Mouse (Mus musculus): ENCODE results near the gene Nkx2-5. TPM values are rescaled to one million over a fixed set of nuclear protein-coding genes. Genes with fewer than 3 reads are reported as not detected.

Gene Nkx2-5
- polyA plus RNA-seq, 1 experiment = not detected

DNA sequence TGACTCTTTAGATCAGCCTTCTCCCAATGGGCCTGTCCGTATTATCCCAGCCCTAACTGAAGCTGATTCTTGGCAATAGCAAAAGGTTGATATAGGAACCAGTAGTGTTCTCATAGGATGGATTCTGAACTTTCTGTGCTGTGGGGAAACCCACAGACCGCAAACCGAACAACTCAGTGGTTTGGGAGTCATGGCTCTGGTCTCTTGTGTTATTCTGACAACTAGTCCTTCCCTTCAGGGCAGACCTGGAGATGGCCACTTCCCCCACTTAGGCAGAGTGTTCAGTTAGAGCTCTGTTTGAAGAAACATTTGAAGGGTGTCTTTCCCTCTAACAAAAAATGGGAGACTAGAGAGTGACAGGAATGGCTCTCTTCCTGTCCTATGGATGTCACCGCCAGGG lies 7.5 kb upstream of the Nkx2-5 start:
- no peak overlapping the region for H3K4me3 ChIP-seq (ENCODE audit: insufficient read depth, low read depth, low read length)
- no peaks in the 10 kb centered on the region for H3K36me3 ChIP-seq (ENCODE audit: control insufficient read depth, insufficient read depth, low read length)
- no peak for TF ChIP-seq CTCF (conservative IDR thresholded peaks at IDR 0.05; ENCODE audit: insufficient read depth, insufficient read length, low read depth, low read length)
- no peak for TF ChIP-seq POLR2A (IDR thresholded peaks at IDR 0.05; ENCODE audit: low read depth, low read length)
- no peak overlapping the region for H3K27ac ChIP-seq (ENCODE audit: insufficient read depth, low read depth, low read length)
- peaks cover 14% of the 10 kb centered on the region for H3K27me3 ChIP-seq (replicated peaks; ENCODE audit: control insufficient read depth, insufficient read depth, low read length)
- 34% methylated on average over 4 of the region's 4 CpGs for WGBS
- H3K4me1 ChIP-seq (ENCODE audit: control insufficient read depth, insufficient read depth, low read length) = peaks cover 3% of the 10 kb centered on the region; the same call in 1 of the 2 replicates
- DNase-seq = no peak

DNA sequence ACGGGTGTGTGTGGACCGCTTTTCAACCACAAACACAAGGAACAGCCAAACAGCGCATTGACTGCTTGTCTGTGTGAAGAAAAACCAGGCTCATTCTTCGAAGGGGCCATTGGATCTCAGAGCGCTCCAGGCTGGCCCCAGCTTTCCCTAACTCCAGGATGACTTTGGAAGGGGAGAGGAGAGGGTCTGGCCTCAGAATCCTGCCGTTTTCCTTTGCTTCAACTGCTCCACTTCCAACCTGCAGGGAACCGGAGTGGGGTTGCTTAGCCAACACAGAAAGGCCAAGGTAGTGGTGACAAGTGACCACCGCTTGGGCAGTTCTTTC lies 6.3 kb upstream of the Nkx2-5 start:
- TF ChIP-seq POLR2A (IDR thresholded peaks at IDR 0.05; ENCODE audit: low read depth, low read length) (no peak), CTCF (conservative IDR thresholded peaks at IDR 0.05; ENCODE audit: insufficient read depth, insufficient read length, low read depth, low read length) (no peak)

DNA sequence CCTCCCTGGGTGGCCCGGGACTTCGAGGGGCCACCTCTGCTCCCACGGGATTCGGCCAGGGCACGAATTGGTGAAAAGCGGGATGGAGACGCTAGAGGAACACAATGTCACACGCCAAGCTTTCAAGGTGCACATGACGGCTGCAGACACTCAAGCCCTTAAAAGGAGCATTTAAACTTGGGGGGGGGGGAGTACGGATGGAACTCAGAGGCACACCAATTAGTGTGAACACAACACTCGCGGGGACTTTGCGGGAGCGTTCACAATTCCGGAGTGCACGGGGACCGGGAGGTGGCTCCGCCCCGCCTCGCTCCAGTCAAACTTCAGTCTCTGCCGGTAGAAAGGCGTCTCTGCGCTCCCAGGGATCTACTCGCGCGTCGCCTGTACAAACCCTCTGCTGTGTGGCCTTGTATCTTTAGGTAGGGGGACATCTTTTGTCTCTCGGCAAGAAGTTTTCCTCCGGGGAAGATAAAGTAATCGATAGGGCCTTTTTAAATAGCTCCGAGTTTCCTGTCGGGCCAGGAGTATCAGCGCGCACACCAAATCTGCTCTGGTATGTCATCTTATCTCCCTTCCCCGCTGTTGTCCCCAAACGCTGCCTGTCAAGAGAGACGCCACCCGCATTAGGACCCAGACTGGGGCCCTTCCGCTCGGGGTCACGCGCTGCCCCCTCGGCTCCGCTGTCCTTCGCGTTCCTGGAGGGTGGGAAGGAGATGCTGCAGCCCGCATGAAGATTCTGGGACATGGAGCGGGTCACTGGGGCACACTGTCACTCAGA lies 5.7 kb upstream of the Nkx2-5 start:
- WGBS = 4% methylated on average over 48 of the region's 48 CpGs
- TF ChIP-seq CTCF (conservative IDR thresholded peaks at IDR 0.05; ENCODE audit: insufficient read depth, insufficient read length, low read depth, low read length) = no peak
- TF ChIP-seq POLR2A (IDR thresholded peaks at IDR 0.05; ENCODE audit: low read depth, low read length) = no peak
- peaks cover 3% of the 10 kb centered on the region; the same call in 1 of the 2 replicates for H3K4me1 ChIP-seq (ENCODE audit: control insufficient read depth, insufficient read depth, low read length)
- H3K27me3 ChIP-seq (replicated peaks; ENCODE audit: control insufficient read depth, insufficient read depth, low read length) = peaks cover 14% of the 10 kb centered on the region
- peak overlapping the region; percentile 10 for H3K4me3 ChIP-seq (ENCODE audit: insufficient read depth, low read depth, low read length)
- H3K36me3 ChIP-seq (ENCODE audit: control insufficient read depth, insufficient read depth, low read length) = no peaks in the 10 kb centered on the region
- no peak overlapping the region for H3K27ac ChIP-seq (ENCODE audit: insufficient read depth, low read depth, low read length)
- peak; percentile 30 for DNase-seq

More for the DNA sequence above, 6.3 kb upstream of the Nkx2-5 start:
- WGBS = 31% methylated on average over 8 of the region's 8 CpGs
- no peak overlapping the region for H3K4me3 ChIP-seq (ENCODE audit: insufficient read depth, low read depth, low read length)
- H3K4me1 ChIP-seq (ENCODE audit: control insufficient read depth, insufficient read depth, low read length) = peaks cover 3% of the 10 kb centered on the region; the same call in 1 of the 2 replicates
- H3K27ac ChIP-seq (ENCODE audit: insufficient read depth, low read depth, low read length) = no peak overlapping the region
- DNase-seq = no peak
- no peaks in the 10 kb centered on the region for H3K36me3 ChIP-seq (ENCODE audit: control insufficient read depth, insufficient read depth, low read length)
- H3K27me3 ChIP-seq (replicated peaks; ENCODE audit: control insufficient read depth, insufficient read depth, low read length) = peaks cover 14% of the 10 kb centered on the region

DNA sequence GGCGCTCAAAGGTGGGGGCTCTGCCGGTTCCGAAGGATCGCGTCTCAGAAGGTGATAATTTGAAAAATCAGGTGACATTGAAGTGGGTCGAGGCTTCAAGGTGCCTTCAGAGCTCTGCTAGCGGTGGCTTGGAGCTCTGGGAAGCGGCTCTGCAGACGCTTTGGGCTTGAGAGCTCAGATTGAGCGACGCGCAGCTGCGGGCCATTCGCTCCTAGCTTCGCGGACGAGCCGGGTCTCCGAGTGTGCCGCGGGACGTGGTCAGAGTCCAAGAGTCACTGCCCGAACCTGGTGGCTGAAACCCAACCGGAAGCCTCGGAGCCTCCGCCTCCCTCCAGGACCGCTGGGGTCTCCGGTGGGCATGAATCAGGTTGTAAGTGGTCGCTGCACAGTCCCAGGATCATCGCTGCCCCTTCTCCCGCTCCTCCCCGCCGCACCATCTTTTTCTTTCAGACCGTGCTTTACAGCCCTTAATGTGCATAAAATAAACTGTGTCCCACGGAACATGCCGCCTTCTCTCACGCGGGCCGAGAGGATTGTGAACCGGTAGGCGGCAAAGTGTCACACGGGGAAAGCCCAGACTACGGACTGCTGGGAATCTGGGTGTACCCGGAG lies 5.0 kb upstream of the Nkx2-5 start:
- Histone ChIP-seq H3K36me3 (ENCODE audit: control insufficient read depth, insufficient read depth, low read length) (no peaks in the 10 kb centered on the region), H3K4me3 (ENCODE audit: insufficient read depth, low read depth, low read length) (peak overlapping the region; percentile 10), H3K27ac (ENCODE audit: insufficient read depth, low read depth, low read length) (no peak overlapping the region), H3K4me1 (ENCODE audit: control insufficient read depth, insufficient read depth, low read length) (peaks cover 3% of the 10 kb centered on the region; the same call in 1 of the 2 replicates), H3K27me3 (replicated peaks; ENCODE audit: control insufficient read depth, insufficient read depth, low read length) (peaks cover 14% of the 10 kb centered on the region)
- TF ChIP-seq POLR2A (IDR thresholded peaks at IDR 0.05; ENCODE audit: low read depth, low read length) (no peak), CTCF (conservative IDR thresholded peaks at IDR 0.05; ENCODE audit: insufficient read depth, insufficient read length, low read depth, low read length) (no peak)
- 2% methylated on average over 44 of the region's 44 CpGs for WGBS
- DNase-seq = peak; percentile 32

DNA sequence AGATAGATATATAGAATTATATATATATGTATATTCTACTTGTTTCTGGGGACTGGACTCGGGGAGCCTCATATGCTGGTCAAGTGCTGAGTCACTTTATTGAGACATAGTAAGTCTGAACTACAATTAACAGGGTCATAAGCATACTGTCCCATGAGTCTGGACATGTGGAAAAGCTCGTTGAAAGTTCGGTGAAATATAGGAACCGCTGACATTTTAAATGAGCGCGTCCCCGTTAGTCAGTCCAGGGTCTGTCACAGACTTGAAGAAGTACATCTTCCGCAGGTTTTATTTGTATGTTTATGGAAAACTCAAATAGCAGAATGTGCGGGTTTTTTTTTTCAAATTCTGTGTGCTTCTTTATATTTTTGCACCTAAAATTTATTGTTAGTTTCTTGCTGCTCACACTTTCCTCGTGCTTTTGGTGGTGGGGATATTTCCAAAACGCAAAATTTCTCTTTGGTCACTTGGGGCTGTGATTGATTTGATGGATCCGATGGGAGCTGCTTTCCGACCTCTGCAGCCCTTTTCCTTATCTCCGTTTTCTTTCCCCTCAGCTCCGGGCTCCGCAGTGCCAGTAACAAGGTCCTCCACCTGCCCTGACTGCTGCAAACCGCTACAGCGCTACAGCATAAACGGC lies 4.4 kb upstream of the Nkx2-5 start:
- Histone ChIP-seq H3K27me3 (replicated peaks; ENCODE audit: control insufficient read depth, insufficient read depth, low read length) (peaks cover 14% of the 10 kb centered on the region), H3K27ac (ENCODE audit: insufficient read depth, low read depth, low read length) (no peak overlapping the region), H3K36me3 (ENCODE audit: control insufficient read depth, insufficient read depth, low read length) (no peaks in the 10 kb centered on the region), H3K4me1 (ENCODE audit: control insufficient read depth, insufficient read depth, low read length) (peaks cover 3% of the 10 kb centered on the region; the same call in 1 of the 2 replicates), H3K4me3 (ENCODE audit: insufficient read depth, low read depth, low read length) (no peak overlapping the region)
- WGBS = 7% methylated on average over 19 of the region's 19 CpGs
- TF ChIP-seq POLR2A (IDR thresholded peaks at IDR 0.05; ENCODE audit: low read depth, low read length) (no peak), CTCF (conservative IDR thresholded peaks at IDR 0.05; ENCODE audit: insufficient read depth, insufficient read length, low read depth, low read length) (no peak)
- no peak for DNase-seq

DNA sequence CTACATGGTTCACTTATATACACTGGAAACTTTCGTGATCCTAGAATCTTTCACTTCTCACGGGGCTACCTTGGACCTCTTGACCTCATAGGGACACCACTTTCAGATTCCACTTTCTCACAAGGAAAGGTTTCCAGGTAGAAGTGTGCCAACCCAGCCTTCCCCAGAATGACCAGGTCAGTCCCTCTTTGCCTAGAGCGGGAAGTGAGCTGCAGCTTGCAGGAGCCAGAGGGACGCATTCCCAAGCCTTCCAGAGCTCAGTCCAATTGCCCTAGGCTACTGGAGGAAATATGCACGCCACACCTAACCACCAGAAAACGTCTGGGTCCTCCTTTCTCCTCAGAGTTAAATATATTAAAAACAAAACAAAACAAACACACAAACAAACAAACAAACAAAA lies 3.4 kb upstream of the Nkx2-5 start:
- Histone ChIP-seq H3K27ac (ENCODE audit: insufficient read depth, low read depth, low read length) (no peak overlapping the region), H3K27me3 (replicated peaks; ENCODE audit: control insufficient read depth, insufficient read depth, low read length) (peaks cover 17% of the 10 kb centered on the region), H3K4me1 (ENCODE audit: control insufficient read depth, insufficient read depth, low read length) (peaks cover 3% of the 10 kb centered on the region; the same call in 1 of the 2 replicates), H3K4me3 (ENCODE audit: insufficient read depth, low read depth, low read length) (no peak overlapping the region), H3K36me3 (ENCODE audit: control insufficient read depth, insufficient read depth, low read length) (no peaks in the 10 kb centered on the region)
- DNase-seq = no peak
- TF ChIP-seq CTCF (conservative IDR thresholded peaks at IDR 0.05; ENCODE audit: insufficient read depth, insufficient read length, low read depth, low read length) = no peak
- TF ChIP-seq POLR2A (IDR thresholded peaks at IDR 0.05; ENCODE audit: low read depth, low read length) = no peak
- 6% methylated on average over 6 of the region's 6 CpGs for WGBS

DNA sequence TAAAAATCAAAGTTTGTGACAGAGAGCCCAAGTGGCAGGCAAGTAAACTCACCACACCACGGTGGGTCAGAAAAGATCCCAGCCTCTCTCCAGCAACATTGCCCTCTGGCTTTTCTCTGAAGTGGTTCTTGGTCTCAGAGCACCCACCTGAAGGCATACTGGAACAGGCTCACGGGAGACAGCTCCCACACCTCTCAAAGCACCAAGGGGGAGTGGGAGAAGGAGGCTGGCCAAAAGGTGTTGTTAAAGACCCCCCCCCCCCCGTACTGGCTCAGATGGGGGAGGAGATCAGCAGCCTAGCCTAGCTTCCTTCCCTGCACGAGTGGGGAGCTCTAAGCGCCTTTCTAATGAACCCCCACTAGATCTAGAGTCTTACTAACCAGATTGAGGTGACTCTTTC lies 3.0 kb upstream of the Nkx2-5 start:
- H3K27ac ChIP-seq (ENCODE audit: insufficient read depth, low read depth, low read length) = no peak overlapping the region
- peaks cover 3% of the 10 kb centered on the region; the same call in 1 of the 2 replicates for H3K4me1 ChIP-seq (ENCODE audit: control insufficient read depth, insufficient read depth, low read length)
- peaks cover 19% of the 10 kb centered on the region for H3K27me3 ChIP-seq (replicated peaks; ENCODE audit: control insufficient read depth, insufficient read depth, low read length)
- no peak for DNase-seq
- TF ChIP-seq POLR2A (IDR thresholded peaks at IDR 0.05; ENCODE audit: low read depth, low read length) (no peak), CTCF (conservative IDR thresholded peaks at IDR 0.05; ENCODE audit: insufficient read depth, insufficient read length, low read depth, low read length) (no peak)
- H3K4me3 ChIP-seq (ENCODE audit: insufficient read depth, low read depth, low read length) = no peak overlapping the region
- WGBS = 6% methylated on average over 5 of the region's 5 CpGs
- no peaks in the 10 kb centered on the region for H3K36me3 ChIP-seq (ENCODE audit: control insufficient read depth, insufficient read depth, low read length)
